Mouse (Mus musculus): ENCODE measurements at regions not wholly inside any gene's neighbourhood (a gene's known extent, or its start where the extent isn't known, plus 50 kb on each side); places are given as distances from the start of the nearest gene placed in this dataset.

DNA sequence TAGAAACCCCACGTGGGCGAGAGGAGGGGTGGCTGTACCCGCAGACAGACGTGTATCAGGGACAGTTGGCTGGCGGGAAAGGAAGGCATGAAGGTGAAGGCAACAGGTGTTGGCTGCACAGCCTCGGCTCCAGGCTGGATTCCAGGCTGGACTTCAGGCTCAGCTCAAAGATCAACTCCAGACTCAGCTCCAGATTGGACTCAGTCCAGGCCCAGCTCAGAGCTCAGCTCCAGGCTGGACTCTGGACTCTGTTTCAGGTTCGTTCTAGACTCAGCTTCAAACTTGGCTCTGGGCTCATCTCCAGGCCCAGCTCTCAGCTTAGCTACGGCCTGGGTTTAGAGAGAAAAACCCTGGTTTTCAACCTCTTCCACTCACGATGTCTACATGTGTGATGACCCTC lies 171.2 kb downstream of the Kif26a start:
- H3K36me3 ChIP-seq (ENCODE audit: insufficient read depth, low read length): no peaks in the 10 kb centered on the region
- peaks cover 10% of the 10 kb centered on the region for H3K9me3 ChIP-seq (ENCODE audit: low read length)
- no peak overlapping the region for H3K4me3 ChIP-seq (replicated peaks; ENCODE audit: low read length)
- H3K4me1 ChIP-seq (replicated peaks; ENCODE audit: low read depth, low read length): no peaks in the 10 kb centered on the region
- TF ChIP-seq POU5F1 (IDR thresholded peaks at IDR 0.05; ENCODE audit: borderline replicate concordance, low read length): no peak
- no peak for TF ChIP-seq CTCF (conservative IDR thresholded peaks at IDR 0.05; ENCODE audit: low read length)
- no peak for TF ChIP-seq NANOG (IDR thresholded peaks at IDR 0.05; ENCODE audit: borderline replicate concordance, low read length)
- H3K27me3 ChIP-seq (ENCODE audit: insufficient read depth, low read length): peaks cover 23% of the 10 kb centered on the region

DNA sequence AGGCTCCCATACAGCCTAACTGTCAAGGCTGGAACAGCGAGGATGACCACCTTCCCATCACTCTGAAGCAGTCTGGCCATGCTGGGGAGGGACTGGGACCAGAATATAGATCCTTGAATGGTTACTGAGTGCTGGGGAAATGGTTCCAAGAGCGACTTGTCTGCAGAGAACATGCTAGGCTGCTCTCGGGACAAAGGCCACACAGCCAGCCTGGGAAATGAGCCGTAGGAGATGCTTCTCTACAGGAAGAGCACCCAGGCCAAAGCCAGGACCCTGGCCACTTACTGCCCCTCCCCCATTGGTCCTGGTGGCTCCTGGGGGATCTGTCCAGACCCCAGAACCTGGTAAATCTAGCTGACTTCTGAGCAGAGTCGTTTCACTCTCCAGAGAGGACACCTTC lies 170.8 kb upstream of the A530016L24Rik start:
- H3K4me1 ChIP-seq (replicated peaks; ENCODE audit: low read depth, low read length): no peaks in the 10 kb centered on the region
- H3K4me3 ChIP-seq (replicated peaks; ENCODE audit: low read length): no peak overlapping the region
- H3K36me3 ChIP-seq (ENCODE audit: insufficient read depth, low read length): no peaks in the 10 kb centered on the region
- peaks cover 23% of the 10 kb centered on the region for H3K27me3 ChIP-seq (ENCODE audit: insufficient read depth, low read length)
- peaks cover 14% of the 10 kb centered on the region for H3K9me3 ChIP-seq (ENCODE audit: low read length)
- TF ChIP-seq NANOG (IDR thresholded peaks at IDR 0.05; ENCODE audit: borderline replicate concordance, low read length): no peak
- TF ChIP-seq CTCF (conservative IDR thresholded peaks at IDR 0.05; ENCODE audit: low read length): no peak
- no peak for TF ChIP-seq POU5F1 (IDR thresholded peaks at IDR 0.05; ENCODE audit: borderline replicate concordance, low read length)

DNA sequence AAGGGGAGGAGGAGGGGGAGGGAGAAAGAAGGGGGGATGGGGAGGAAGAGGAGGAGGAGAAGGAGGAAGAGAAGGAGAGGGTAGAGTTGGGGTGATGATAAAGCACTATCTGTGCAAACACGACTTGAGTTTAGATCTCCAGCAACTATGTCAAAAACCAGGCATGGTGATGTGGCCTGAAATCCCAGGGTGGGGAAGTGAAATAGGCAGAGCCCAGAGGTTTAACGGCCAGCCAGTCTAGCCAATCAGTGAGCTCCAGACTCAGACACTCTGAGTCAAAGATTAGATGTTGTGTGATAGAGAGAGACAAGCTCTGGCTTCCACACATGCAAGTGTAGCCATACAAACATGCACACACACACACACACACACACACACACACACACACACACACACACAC lies 167.1 kb upstream of the A530016L24Rik start:
- Histone ChIP-seq H3K9me3 (ENCODE audit: low read length) (peaks cover 3% of the 10 kb centered on the region; the same call in 1 of the 2 replicates), H3K4me1 (replicated peaks; ENCODE audit: low read depth, low read length) (no peaks in the 10 kb centered on the region), H3K36me3 (ENCODE audit: insufficient read depth, low read length) (no peaks in the 10 kb centered on the region), H3K4me3 (replicated peaks; ENCODE audit: low read length) (no peak overlapping the region), H3K27me3 (ENCODE audit: insufficient read depth, low read length) (peaks cover 27% of the 10 kb centered on the region)
- TF ChIP-seq CTCF (conservative IDR thresholded peaks at IDR 0.05; ENCODE audit: low read length) (no peak), NANOG (IDR thresholded peaks at IDR 0.05; ENCODE audit: borderline replicate concordance, low read length) (no peak)

DNA sequence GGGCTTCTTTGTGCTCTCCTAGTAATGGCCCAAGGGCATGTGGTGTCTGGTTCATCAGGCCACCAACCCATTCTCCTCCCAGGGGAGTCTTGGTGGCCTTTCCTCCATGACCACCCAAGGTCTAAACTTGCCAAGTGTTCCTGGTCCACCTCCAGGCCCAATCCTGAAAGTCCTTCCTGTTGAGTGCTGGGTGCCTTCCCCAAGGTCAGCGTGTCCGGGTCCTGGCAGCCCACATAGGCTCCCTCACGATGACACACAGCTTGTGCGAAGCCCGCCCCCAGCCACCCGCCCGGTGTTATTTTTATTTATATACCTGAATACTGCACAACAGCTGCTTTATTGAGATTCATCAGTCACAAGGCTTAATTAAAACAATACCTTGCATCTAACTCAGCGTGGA lies 161.8 kb upstream of the A530016L24Rik start:
- TF ChIP-seq NANOG (IDR thresholded peaks at IDR 0.05; ENCODE audit: borderline replicate concordance, low read length): no peak
- TF ChIP-seq POU5F1 (IDR thresholded peaks at IDR 0.05; ENCODE audit: borderline replicate concordance, low read length): no peak
- no peak for TF ChIP-seq CTCF (conservative IDR thresholded peaks at IDR 0.05; ENCODE audit: low read length)
- Histone ChIP-seq H3K4me3 (replicated peaks; ENCODE audit: low read length) (no peak overlapping the region), H3K4me1 (replicated peaks; ENCODE audit: low read depth, low read length) (peaks cover 14% of the 10 kb centered on the region), H3K36me3 (ENCODE audit: insufficient read depth, low read length) (no peaks in the 10 kb centered on the region), H3K27me3 (ENCODE audit: insufficient read depth, low read length) (peaks cover 31% of the 10 kb centered on the region), H3K9me3 (ENCODE audit: low read length) (peaks cover 3% of the 10 kb centered on the region; the same call in 1 of the 2 replicates)

DNA sequence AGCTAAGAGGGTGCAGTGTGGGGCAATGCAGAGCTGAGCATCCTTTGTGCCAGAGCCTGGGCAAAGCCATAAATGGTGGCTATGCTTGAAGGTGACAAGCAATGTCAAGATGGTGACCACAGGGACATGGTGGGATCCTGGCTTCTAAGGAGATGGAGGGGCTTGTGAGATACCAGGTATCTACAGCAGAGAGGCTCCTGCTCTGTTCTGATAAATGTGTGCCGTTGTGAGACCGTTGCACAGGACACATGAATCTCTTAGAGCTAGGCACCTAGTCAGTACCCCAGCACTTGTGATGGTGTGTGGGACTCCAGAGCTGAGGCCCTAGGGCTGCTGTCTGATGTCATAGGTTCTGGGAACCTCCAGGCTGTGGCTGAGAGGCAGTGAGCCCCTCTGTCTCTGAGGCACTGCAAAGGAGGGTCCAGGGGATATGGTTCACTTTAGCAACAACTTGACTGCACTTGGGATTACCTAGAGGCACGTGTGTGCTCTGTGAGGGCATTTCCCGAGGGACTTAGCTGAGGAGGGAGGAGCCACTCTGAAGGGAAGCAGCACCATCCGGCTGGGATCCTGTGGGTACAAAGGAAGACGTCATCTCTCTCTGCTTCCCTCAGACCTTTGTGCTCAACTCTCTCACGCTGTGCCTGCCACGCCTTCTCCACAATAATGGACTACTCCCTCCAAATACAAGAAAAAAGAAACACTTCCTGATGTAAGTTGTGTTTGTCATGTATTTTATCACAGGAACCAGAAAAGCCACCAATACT lies 160.3 kb upstream of the A530016L24Rik start:
- Histone ChIP-seq H3K36me3 (ENCODE audit: insufficient read depth, low read length) (no peaks in the 10 kb centered on the region), H3K9me3 (ENCODE audit: low read length) (no peaks in the 10 kb centered on the region; the same call in 1 of the 2 replicates), H3K4me1 (replicated peaks; ENCODE audit: low read depth, low read length) (peaks cover 19% of the 10 kb centered on the region), H3K27me3 (ENCODE audit: insufficient read depth, low read length) (peaks cover 34% of the 10 kb centered on the region), H3K4me3 (replicated peaks; ENCODE audit: low read length) (no peak overlapping the region)
- TF ChIP-seq NANOG (IDR thresholded peaks at IDR 0.05; ENCODE audit: borderline replicate concordance, low read length) (no peak), POU5F1 (IDR thresholded peaks at IDR 0.05; ENCODE audit: borderline replicate concordance, low read length) (no peak), CTCF (conservative IDR thresholded peaks at IDR 0.05; ENCODE audit: low read length) (no peak)

DNA sequence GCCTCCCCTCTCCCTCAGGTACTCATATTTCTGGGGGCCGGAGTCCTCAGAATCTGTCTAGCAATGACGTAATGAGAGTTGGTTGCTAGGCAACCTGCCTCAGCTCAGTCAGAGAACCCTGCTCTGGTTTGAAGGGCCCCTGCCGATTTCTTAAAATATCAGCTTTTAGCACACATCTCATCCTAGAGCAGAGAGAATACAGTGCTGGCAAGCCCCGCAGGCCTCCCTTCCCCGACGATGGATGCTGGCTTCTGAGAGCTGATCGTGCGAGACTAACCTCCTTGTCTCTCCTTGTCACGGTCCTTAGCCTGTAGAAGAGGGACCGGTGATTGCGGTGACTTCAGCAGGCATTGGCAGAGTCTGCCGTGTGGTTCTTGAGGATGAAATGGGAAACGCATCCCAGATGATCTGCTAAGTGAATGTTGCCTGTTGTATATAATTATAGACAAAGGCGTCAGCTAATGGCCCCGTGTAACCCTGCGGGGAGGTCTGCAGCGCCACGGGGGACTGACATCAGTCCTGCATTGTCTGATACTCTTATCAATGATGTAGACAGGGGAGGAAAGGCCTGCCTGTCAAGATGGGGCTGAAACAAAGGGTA lies 159.4 kb upstream of the A530016L24Rik start:
- TF ChIP-seq POU5F1 (IDR thresholded peaks at IDR 0.05; ENCODE audit: borderline replicate concordance, low read length): no peak
- no peak for TF ChIP-seq NANOG (IDR thresholded peaks at IDR 0.05; ENCODE audit: borderline replicate concordance, low read length)
- no peak for TF ChIP-seq CTCF (conservative IDR thresholded peaks at IDR 0.05; ENCODE audit: low read length)
- H3K27me3 ChIP-seq (ENCODE audit: insufficient read depth, low read length): peaks cover 39% of the 10 kb centered on the region
- peaks cover 19% of the 10 kb centered on the region for H3K4me1 ChIP-seq (replicated peaks; ENCODE audit: low read depth, low read length)
- H3K36me3 ChIP-seq (ENCODE audit: insufficient read depth, low read length): no peaks in the 10 kb centered on the region
- H3K4me3 ChIP-seq (replicated peaks; ENCODE audit: low read length): no peak overlapping the region
- no peaks in the 10 kb centered on the region; the same call in 1 of the 2 replicates for H3K9me3 ChIP-seq (ENCODE audit: low read length)

DNA sequence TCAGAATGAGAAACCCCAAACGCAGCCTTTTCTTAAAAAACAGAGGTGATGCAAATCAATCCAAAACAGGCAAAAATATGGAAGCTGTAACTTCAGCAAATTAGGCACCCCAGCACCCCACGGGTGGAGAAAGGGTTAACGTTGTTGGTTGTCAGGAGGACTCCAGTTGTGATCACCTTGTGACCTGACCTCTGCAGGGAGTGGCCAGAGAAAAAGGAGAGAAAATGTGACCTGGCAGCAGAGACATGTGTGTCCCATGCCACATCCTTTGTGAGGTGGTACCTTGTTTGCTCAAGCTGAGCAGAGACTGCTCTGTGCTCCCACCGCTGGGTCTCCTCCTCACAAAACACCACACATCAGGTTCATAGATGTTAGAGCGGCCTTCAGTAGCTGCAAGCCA lies 158.7 kb upstream of the A530016L24Rik start:
- no peaks in the 10 kb centered on the region for H3K36me3 ChIP-seq (ENCODE audit: insufficient read depth, low read length)
- H3K27me3 ChIP-seq (ENCODE audit: insufficient read depth, low read length): peaks cover 40% of the 10 kb centered on the region
- TF ChIP-seq NANOG (IDR thresholded peaks at IDR 0.05; ENCODE audit: borderline replicate concordance, low read length) (no peak), POU5F1 (IDR thresholded peaks at IDR 0.05; ENCODE audit: borderline replicate concordance, low read length) (no peak)
- peaks cover 19% of the 10 kb centered on the region for H3K4me1 ChIP-seq (replicated peaks; ENCODE audit: low read depth, low read length)
- H3K4me3 ChIP-seq (replicated peaks; ENCODE audit: low read length): no peak overlapping the region
- no peaks in the 10 kb centered on the region; the same call in 1 of the 2 replicates for H3K9me3 ChIP-seq (ENCODE audit: low read length)

DNA sequence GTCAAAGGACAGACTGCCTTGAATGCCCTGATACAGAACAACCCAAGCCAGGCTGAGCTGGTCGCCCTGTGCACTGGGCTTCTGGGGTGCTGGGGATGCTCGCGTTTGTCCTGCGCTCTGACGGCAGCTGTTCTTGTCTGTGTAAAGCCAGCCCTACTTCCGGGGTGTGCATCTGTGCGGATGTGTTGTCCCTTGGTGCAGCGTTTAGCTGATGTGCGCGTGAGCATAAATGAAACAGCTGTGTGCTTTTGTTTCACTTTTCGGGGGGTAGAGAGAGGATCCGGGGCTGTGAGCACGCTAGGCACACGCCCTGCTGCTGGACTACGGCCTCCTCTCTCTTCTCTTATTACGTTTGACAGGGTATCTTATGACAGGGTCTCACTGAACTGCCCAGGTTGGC lies 158.2 kb upstream of the A530016L24Rik start:
- Histone ChIP-seq H3K4me1 (replicated peaks; ENCODE audit: low read depth, low read length) (peaks cover 19% of the 10 kb centered on the region), H3K36me3 (ENCODE audit: insufficient read depth, low read length) (no peaks in the 10 kb centered on the region), H3K9me3 (ENCODE audit: low read length) (no peaks in the 10 kb centered on the region), H3K4me3 (replicated peaks; ENCODE audit: low read length) (no peak overlapping the region), H3K27me3 (ENCODE audit: insufficient read depth, low read length) (peaks cover 40% of the 10 kb centered on the region)
- TF ChIP-seq CTCF (conservative IDR thresholded peaks at IDR 0.05; ENCODE audit: low read length) (no peak), NANOG (IDR thresholded peaks at IDR 0.05; ENCODE audit: borderline replicate concordance, low read length) (no peak), POU5F1 (IDR thresholded peaks at IDR 0.05; ENCODE audit: borderline replicate concordance, low read length) (no peak)

Data from E14TG2a.4 (cell line).